Mouse (Mus musculus) forebrain, embryonic 11.5 days (tissue): ENCODE data around the gene Asphd2. TPM values are rescaled to one million over a fixed set of nuclear protein-coding genes. Genes with fewer than 3 reads are reported as not detected.

Source experiments
- ATAC-seq: fragments of 200-750 bp; cut with Nextera tagmentation; replicated peaks from 2 replicates; pipeline ENCODE4 v1.8.0; 2017; ENCODE audit warnings: moderate TSS enrichment; ENCODE audit not compliant: low FRiP score
- DNase-seq: peaks from one replicate; pipeline ENCODE4 v3.0.0-alpha.2; 2017; ENCODE audit warnings: low spot score
- H3K27ac ChIP-seq: fragments of 300-500 bp; sonication (generic); 2 replicates; pipeline ENCODE4 v1.5.1; 2014; ENCODE audit warnings: low read depth, low read length
- H3K27me3 ChIP-seq: fragments of 300-500 bp; sonication (generic); 2 replicates; pipeline ENCODE4 v1.6.1; 2014; ENCODE audit warnings: mild to moderate bottlenecking, low read length, mixed read lengths; ENCODE audit not compliant: control insufficient read depth, insufficient read depth
- H3K36me3 ChIP-seq: fragments of 300-500 bp; sonication (generic); 2 replicates; pipeline ENCODE4 v1.6.1; 2014; ENCODE audit warnings: mild to moderate bottlenecking, low read length, moderate library complexity, mixed read lengths; ENCODE audit not compliant: control insufficient read depth, insufficient read depth
- H3K4me1 ChIP-seq: fragments of 300-500 bp; sonication (generic); replicated peaks from 2 replicates; pipeline ENCODE4 v1.6.1; 2014; ENCODE audit warnings: low read length, mixed read lengths; ENCODE audit not compliant: control insufficient read depth, insufficient read depth
- H3K4me2 ChIP-seq: fragments of 300-500 bp; sonication (generic); 2 replicates; pipeline ENCODE4 v1.6.1; 2014; ENCODE audit warnings: low read depth, mild to moderate bottlenecking, low read length, moderate library complexity, mixed read lengths; ENCODE audit not compliant: severe bottlenecking
- H3K4me3 ChIP-seq: fragments of 300-500 bp; sonication (generic); 2 replicates; pipeline ENCODE4 v1.5.1; 2014; ENCODE audit warnings: low read depth, low read length
- H3K9ac ChIP-seq: fragments of 300-500 bp; sonication (generic); 2 replicates; pipeline ENCODE4 v1.6.1; 2014; ENCODE audit warnings: low read length
- H3K9me3 ChIP-seq: fragments of 300-500 bp; sonication (generic); 2 replicates; pipeline ENCODE4 v1.6.1; 2016; ENCODE audit warnings: low read length, mixed read lengths; ENCODE audit not compliant: control insufficient read depth
- WGBS: fragments of 180-500 bp; shearing (Covaris S2); extraction: QIAGEN DNeasy Blood & Tissue Kit; methylation state at CpG from one replicate; pipeline ENCODE4 v1.1.7; 2014; 5-methylcytosine and 5-hydroxymethylcytosine counted together
- polyA plus RNA-seq: library from polyadenylated mRNA; unstranded; fragments of >200 nt; fragmentation: Nextera tagmentation; extraction: Ambion mirVana; gene quantifications from 2 replicates; pipeline ENCODE4 v1.2.1, GENCODE M21; 2014

The Asphd2 gene
- polyA plus RNA-seq, 1 experiment from 2014 or later: 50.7 TPM

- DNase-seq: no peak
- no peaks in the 10 kb centered on the region for H3K9me3 ChIP-seq
- no peaks in the 10 kb centered on the region for H3K27me3 ChIP-seq
- no peak overlapping the region for H3K9ac ChIP-seq
- no peak for ATAC-seq
- no peak overlapping the region for H3K4me3 ChIP-seq
- peaks cover 16% of the 10 kb centered on the region for H3K4me1 ChIP-seq
- no peak overlapping the region for H3K4me2 ChIP-seq
- no peak overlapping the region for H3K27ac ChIP-seq
- peaks cover 3% of the 10 kb centered on the region; the same call in 1 of the 2 replicates for H3K36me3 ChIP-seq
- 94% methylated on average over 10 of the region's 10 CpGs for WGBS
These were observed 26.0 kb downstream of the Asphd2 start for GRCm38 (mm10) chr5:112368666-112369065.

- ATAC-seq (no peak), DNase-seq (no peak)
- peaks cover 16% of the 10 kb centered on the region for H3K4me1 ChIP-seq
- no peaks in the 10 kb centered on the region for H3K27me3 ChIP-seq
- H3K9ac ChIP-seq: no peak overlapping the region
- peaks cover 3% of the 10 kb centered on the region; the same call in 1 of the 2 replicates for H3K36me3 ChIP-seq
- H3K27ac ChIP-seq: no peak overlapping the region
- WGBS: 89% methylated on average over 12 of the region's 12 CpGs
- no peak overlapping the region for H3K4me2 ChIP-seq
- no peaks in the 10 kb centered on the region for H3K9me3 ChIP-seq
- H3K4me3 ChIP-seq: no peak overlapping the region
These were observed 26.7 kb downstream of the Asphd2 start for GRCm38 (mm10) chr5:112367929-112368328.

GRCm38 (mm10) chr5:112367338-112367737 is 27.3 kb downstream of the Asphd2 start:
- H3K4me2 ChIP-seq: no peak overlapping the region
- H3K27me3 ChIP-seq: no peaks in the 10 kb centered on the region
- H3K4me1 ChIP-seq: peaks cover 13% of the 10 kb centered on the region
- DNase-seq (no peak), ATAC-seq (no peak)
- H3K27ac ChIP-seq: no peak overlapping the region
- WGBS: 93% methylated on average over 4 of the region's 4 CpGs
- no peak overlapping the region for H3K4me3 ChIP-seq
- H3K9me3 ChIP-seq: no peaks in the 10 kb centered on the region
- peaks cover 3% of the 10 kb centered on the region; the same call in 1 of the 2 replicates for H3K36me3 ChIP-seq
- no peak overlapping the region for H3K9ac ChIP-seq

GRCm38 (mm10) chr5:112366879-112367278 is 27.8 kb downstream of the Asphd2 start:
- Histone ChIP-seq H3K9ac (no peak overlapping the region), H3K4me3 (no peak overlapping the region), H3K27me3 (no peaks in the 10 kb centered on the region), H3K4me1 (peaks cover 9% of the 10 kb centered on the region), H3K4me2 (no peak overlapping the region), H3K27ac (no peak overlapping the region), H3K36me3 (peaks cover 3% of the 10 kb centered on the region; the same call in 1 of the 2 replicates), H3K9me3 (no peaks in the 10 kb centered on the region)
- ATAC-seq (no peak), DNase-seq (no peak)
- WGBS: 95% methylated on average over 6 of the region's 6 CpGs

- DNase-seq: no peak
- Histone ChIP-seq H3K9me3 (no peaks in the 10 kb centered on the region), H3K4me2 (no peak overlapping the region), H3K27me3 (no peaks in the 10 kb centered on the region), H3K4me3 (no peak overlapping the region), H3K4me1 (no peaks in the 10 kb centered on the region), H3K9ac (no peak overlapping the region; the same call in 1 of the 2 replicates), H3K36me3 (no peaks in the 10 kb centered on the region), H3K27ac (no peak overlapping the region)
- 73% methylated on average over 10 of the region's 10 CpGs for WGBS
- no peak for ATAC-seq
These were observed 30.4 kb downstream of the Asphd2 start for GRCm38 (mm10) chr5:112364184-112364797.

GRCm38 (mm10) chr5:112360077-112360476 is 34.6 kb downstream of the Asphd2 start:
- Histone ChIP-seq H3K4me3 (no peak overlapping the region), H3K9me3 (no peaks in the 10 kb centered on the region), H3K9ac (no peak overlapping the region), H3K36me3 (no peaks in the 10 kb centered on the region; the same call in 1 of the 2 replicates), H3K27me3 (no peaks in the 10 kb centered on the region), H3K4me2 (no peak overlapping the region), H3K4me1 (no peaks in the 10 kb centered on the region), H3K27ac (no peak overlapping the region)
- WGBS: 87% methylated on average over 3 of the region's 3 CpGs
- ATAC-seq: no peak
- no peak for DNase-seq

GRCm38 (mm10) chr5:112359520-112359919 is 35.1 kb downstream of the Asphd2 start:
- H3K4me2 ChIP-seq: no peak overlapping the region
- no peak overlapping the region for H3K27ac ChIP-seq
- WGBS: 94% methylated on average over 4 of the region's 4 CpGs
- no peak overlapping the region for H3K9ac ChIP-seq
- ATAC-seq: no peak
- no peak for DNase-seq
- no peaks in the 10 kb centered on the region for H3K4me1 ChIP-seq
- H3K36me3 ChIP-seq: no peaks in the 10 kb centered on the region; the same call in 1 of the 2 replicates
- no peaks in the 10 kb centered on the region for H3K27me3 ChIP-seq
- no peaks in the 10 kb centered on the region for H3K9me3 ChIP-seq
- no peak overlapping the region for H3K4me3 ChIP-seq

GRCm38 (mm10) chr5:112356322-112356721 is 38.3 kb downstream of the Asphd2 start:
- H3K27me3 ChIP-seq: no peaks in the 10 kb centered on the region
- 91% methylated on average over 9 of the region's 9 CpGs for WGBS
- no peak overlapping the region for H3K4me2 ChIP-seq
- H3K4me1 ChIP-seq: no peaks in the 10 kb centered on the region
- H3K4me3 ChIP-seq: no peak overlapping the region
- no peaks in the 10 kb centered on the region; the same call in 1 of the 2 replicates for H3K36me3 ChIP-seq
- no peak overlapping the region for H3K27ac ChIP-seq
- no peak overlapping the region for H3K9ac ChIP-seq
- H3K9me3 ChIP-seq: no peaks in the 10 kb centered on the region
- no peak for DNase-seq
- no peak for ATAC-seq

- no peak within 1 kb of the TSS for H3K4me3 ChIP-seq
- no peaks in the 10 kb centered on the region; the same call in 1 of the 2 replicates for H3K36me3 ChIP-seq
- no peak within 1 kb of the TSS for H3K27ac ChIP-seq
- no peaks in the 10 kb centered on the region for H3K27me3 ChIP-seq
- 64% methylated on average over 13 of the region's 13 CpGs for WGBS
- H3K4me1 ChIP-seq: no peaks in the 10 kb centered on the region
- no peaks in the 10 kb centered on the region for H3K9me3 ChIP-seq
- H3K9ac ChIP-seq: no peak within 1 kb of the TSS
- ATAC-seq: no peak
- DNase-seq: peak; percentile 64
- H3K4me2 ChIP-seq: no peak within 1 kb of the TSS
These were observed 38.8 kb downstream of the Asphd2 start, which contains the start of gene Gm6583 for GRCm38 (mm10) chr5:112355910-112356309. Gm6583 (minus strand) TSS chr5:112356033.
